Mouse (Mus musculus): ENCODE measurements around the gene Vdr. TPM values are rescaled to one million over a fixed set of nuclear protein-coding genes. Genes with fewer than 3 reads are reported as not detected.

Gene Vdr
- total RNA-seq (2017), result 2.3 and 2.9 TPM in 2 replicates

- no peak for ATAC-seq (replicated peaks in 1 of 2; ENCODE audit: insufficient read depth in 1 of 2, low FRiP score in 2 of 2, low TSS enrichment in 1 of 2, low read depth in 1 of 2, poor library complexity in 2 of 2, severe bottlenecking in 2 of 2)
These were observed at the start of gene Vdr for GRCm38 (mm10) chr15:97910530-97910929. Vdr (minus strand) TSS chr15:97910630.

- ATAC-seq (replicated peaks in 1 of 2; ENCODE audit: insufficient read depth in 1 of 2, low FRiP score in 2 of 2, low TSS enrichment in 1 of 2, low read depth in 1 of 2, poor library complexity in 2 of 2, severe bottlenecking in 2 of 2), result no peak
These were observed 46.0 kb upstream of the Vdr start for GRCm38 (mm10) chr15:97956416-97956815.

- ATAC-seq (replicated peaks in 1 of 2; ENCODE audit: insufficient read depth in 1 of 2, low FRiP score in 2 of 2, low TSS enrichment in 1 of 2, low read depth in 1 of 2, poor library complexity in 2 of 2, severe bottlenecking in 2 of 2), result no peak
These were observed 45.3 kb upstream of the Vdr start for GRCm38 (mm10) chr15:97955742-97956141.

GRCm38 (mm10) chr15:97955286-97955685 lies 44.9 kb upstream of the Vdr start:
- no peak for ATAC-seq (replicated peaks in 1 of 2; ENCODE audit: insufficient read depth in 1 of 2, low FRiP score in 2 of 2, low TSS enrichment in 1 of 2, low read depth in 1 of 2, poor library complexity in 2 of 2, severe bottlenecking in 2 of 2)

DNA sequence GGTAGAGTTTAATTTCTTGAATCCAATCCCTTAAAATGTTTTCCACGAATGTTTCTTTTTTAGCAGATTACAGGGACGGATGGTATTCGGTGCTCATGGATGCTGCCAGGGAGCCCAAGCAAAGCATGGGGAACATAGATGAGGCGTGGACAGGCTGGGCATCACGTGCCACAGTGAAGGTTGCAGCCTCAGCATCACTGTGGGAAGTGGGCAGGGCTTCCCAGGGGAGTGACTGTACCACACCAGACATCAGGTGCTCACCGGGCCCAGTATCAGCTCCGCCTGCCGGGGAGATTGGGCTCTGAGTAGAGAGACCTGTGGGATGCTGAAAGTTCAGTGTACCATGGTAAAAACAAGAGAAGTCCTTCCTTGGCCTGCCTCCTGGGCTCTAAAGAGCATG lies 44.2 kb upstream of the Vdr start:
- no peak for ATAC-seq (replicated peaks in 1 of 2; ENCODE audit: insufficient read depth in 1 of 2, low FRiP score in 2 of 2, low TSS enrichment in 1 of 2, low read depth in 1 of 2, poor library complexity in 2 of 2, severe bottlenecking in 2 of 2)

DNA sequence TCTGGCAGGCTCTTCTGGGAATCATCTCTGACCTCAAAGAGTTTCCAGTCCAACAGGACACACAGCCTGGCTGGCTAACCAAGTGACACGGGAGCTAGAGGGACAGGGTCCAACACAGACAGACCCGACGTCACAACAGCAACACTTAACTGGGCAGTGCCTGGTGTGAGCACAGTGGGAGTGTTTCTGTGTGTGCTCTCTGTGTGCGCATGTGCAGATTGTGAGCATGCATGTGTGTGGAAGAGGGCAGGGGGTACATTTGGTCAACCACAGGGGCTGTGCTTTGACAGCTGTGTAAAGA lies 42.4 kb upstream of the Vdr start:
- no peak for ATAC-seq (replicated peaks in 1 of 2; ENCODE audit: insufficient read depth in 1 of 2, low FRiP score in 2 of 2, low TSS enrichment in 1 of 2, low read depth in 1 of 2, poor library complexity in 2 of 2, severe bottlenecking in 2 of 2)

DNA sequence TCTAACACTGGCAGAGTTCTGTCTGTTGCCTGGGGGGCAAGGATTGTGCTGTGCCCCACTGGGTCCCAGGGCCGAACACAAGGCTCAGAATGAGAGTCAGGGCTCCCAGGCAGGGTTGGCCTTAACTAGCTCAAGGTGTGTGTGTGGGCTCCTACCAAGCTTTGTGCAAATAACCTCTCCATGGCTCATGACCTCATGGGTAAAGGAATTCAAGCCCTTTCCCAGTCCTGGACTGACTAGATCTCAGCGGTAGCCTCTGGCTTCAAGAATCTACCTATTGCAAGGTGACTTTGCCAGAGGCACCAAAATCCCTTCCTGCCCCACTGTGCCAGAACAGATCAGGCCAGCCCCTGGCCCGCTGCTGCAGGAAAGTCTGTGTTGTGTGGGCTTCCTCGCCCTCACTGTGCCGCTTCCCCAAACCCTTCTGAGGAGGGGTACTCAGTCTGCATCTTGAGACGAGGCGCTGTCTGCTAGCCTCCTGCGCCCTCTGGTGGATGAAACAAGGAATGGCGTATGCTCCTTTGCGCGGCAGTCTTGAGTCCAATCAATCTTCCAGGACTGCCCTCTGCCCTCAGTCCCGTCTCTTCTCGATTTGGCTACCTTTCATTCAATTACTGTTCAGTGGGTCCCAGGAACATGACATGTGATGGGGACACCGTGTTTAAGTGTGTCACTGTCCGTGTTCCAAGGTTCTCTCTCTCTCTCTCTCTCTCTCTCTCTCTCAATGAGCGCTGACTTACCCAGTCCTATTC lies 41.9 kb upstream of the Vdr start:
- ATAC-seq (replicated peaks in 1 of 2; ENCODE audit: insufficient read depth in 1 of 2, low FRiP score in 2 of 2, low TSS enrichment in 1 of 2, low read depth in 1 of 2, poor library complexity in 2 of 2, severe bottlenecking in 2 of 2), result peak in 1 of 2 experiments; percentile 60; a peak in 3 of 4 replicates

DNA sequence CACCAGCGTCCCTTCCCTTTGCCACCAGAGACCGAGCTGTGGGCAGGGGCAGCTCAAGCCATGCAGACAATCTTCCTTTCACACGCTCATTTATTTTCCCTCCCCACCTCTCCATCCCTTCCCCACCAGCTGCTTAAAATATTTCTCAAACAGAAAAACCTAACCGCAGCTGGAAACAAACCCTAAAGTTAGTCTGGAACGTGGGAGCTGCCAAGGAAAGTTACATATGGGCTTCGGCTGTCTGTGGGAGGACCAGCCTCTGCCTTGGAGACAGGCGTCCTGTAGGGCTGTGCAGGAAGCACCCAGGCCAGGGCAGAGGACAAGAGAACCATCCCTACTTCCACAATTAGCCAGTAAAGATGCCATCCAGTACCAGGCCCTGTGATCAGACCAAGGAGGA lies 39.8 kb upstream of the Vdr start:
- no peak for ATAC-seq (replicated peaks in 1 of 2; ENCODE audit: insufficient read depth in 1 of 2, low FRiP score in 2 of 2, low TSS enrichment in 1 of 2, low read depth in 1 of 2, poor library complexity in 2 of 2, severe bottlenecking in 2 of 2)

GRCm38 (mm10) chr15:97949706-97950105 lies 39.3 kb upstream of the Vdr start:
- ATAC-seq (replicated peaks in 1 of 2; ENCODE audit: insufficient read depth in 1 of 2, low FRiP score in 2 of 2, low TSS enrichment in 1 of 2, low read depth in 1 of 2, poor library complexity in 2 of 2, severe bottlenecking in 2 of 2), result peak; percentile 70 to 79

- ATAC-seq (replicated peaks in 1 of 2; ENCODE audit: insufficient read depth in 1 of 2, low FRiP score in 2 of 2, low TSS enrichment in 1 of 2, low read depth in 1 of 2, poor library complexity in 2 of 2, severe bottlenecking in 2 of 2), result no peak
These were observed 38.3 kb upstream of the Vdr start for GRCm38 (mm10) chr15:97948720-97949119.

DNA sequence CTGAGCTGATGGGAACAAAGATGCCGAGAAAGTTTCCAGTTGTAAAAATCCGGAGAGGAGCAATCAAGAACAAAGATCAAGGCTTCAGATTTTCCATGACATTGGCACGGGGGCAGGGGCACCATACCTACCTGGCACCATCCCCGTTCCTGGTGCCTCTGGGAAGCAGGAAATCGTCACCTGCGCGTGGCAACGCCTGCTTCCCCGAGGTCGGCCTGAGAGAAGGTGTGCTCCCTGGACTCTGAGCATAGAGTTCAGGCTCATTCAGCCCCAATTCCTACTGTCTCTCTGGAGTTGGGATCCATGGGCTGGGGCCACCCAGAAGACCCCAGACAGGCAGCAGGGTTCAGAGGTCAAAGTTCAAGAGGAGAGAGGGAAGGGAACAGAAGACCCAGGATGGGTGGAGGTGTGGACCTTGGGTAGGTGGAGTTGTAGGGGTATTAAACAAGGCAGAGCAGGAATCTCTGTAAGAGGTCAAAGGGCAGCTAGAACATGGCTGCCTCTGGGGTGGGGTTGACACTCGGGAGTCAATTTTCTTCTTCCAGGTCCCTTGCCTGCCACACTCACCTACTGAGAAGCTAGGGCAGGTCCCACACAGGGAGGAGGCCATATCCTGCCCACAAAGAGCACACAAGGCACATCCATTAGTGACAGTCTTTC lies 35.4 kb upstream of the Vdr start:
- no peak for ATAC-seq (replicated peaks in 1 of 2; ENCODE audit: insufficient read depth in 1 of 2, low FRiP score in 2 of 2, low TSS enrichment in 1 of 2, low read depth in 1 of 2, poor library complexity in 2 of 2, severe bottlenecking in 2 of 2)

DNA sequence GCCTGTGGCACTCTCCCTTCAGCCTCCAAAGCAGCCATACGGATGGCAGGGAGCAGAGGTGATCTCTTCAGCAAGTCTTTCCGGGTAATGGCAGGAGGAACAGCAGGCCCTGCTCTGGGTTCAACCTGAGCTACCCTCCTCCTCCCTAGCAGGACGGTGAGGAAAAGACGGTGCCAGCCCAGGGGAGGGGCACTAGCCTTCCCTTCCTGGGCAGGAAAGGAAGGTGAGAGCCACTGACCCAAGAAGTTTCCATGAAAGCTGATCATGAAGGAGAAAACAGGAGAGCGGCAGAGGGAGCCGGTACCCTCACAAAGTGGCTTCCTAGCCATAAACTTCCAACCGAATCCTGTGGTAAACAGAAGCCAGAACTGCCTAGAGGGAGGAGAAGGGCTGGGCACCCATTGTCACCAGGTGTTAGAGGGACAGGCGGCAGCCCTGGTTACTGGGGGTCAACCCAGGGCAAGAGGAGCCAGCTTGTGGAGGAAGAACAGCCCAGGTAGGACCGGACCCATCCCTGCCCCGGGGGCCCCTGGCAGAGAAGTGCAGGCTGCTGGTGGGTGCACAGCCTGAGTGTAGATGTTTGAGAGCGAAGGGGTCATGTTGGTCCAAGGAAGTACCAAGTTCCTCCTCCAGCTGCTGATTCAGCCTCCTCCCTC lies 34.6 kb upstream of the Vdr start:
- ATAC-seq (replicated peaks in 1 of 2; ENCODE audit: insufficient read depth in 1 of 2, low FRiP score in 2 of 2, low TSS enrichment in 1 of 2, low read depth in 1 of 2, poor library complexity in 2 of 2, severe bottlenecking in 2 of 2), result no peak

DNA sequence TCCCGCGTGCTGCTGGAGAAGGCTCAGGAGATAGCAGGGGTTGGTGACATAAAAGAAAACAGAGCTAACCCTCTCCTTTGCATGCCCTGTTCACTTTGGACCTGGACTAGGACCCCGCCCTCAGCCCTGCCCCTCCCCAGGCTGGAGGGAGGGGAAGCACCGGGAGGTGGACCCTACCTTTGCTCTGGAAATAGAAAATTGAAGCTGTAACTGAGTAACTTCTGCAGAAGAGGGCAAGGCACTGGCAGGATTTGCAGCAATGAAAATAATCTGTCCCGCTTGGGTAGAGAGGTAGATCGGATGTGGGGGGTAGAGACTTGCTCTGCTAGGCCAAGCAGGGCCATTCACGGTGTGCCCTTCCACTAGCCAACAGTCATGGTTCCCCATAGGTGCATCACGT lies 32.9 kb upstream of the Vdr start:
- no peak for ATAC-seq (replicated peaks in 1 of 2; ENCODE audit: insufficient read depth in 1 of 2, low FRiP score in 2 of 2, low TSS enrichment in 1 of 2, low read depth in 1 of 2, poor library complexity in 2 of 2, severe bottlenecking in 2 of 2)

- ATAC-seq (replicated peaks in 1 of 2; ENCODE audit: insufficient read depth in 1 of 2, low FRiP score in 2 of 2, low TSS enrichment in 1 of 2, low read depth in 1 of 2, poor library complexity in 2 of 2, severe bottlenecking in 2 of 2), result no peak
These were observed 32.1 kb upstream of the Vdr start for GRCm38 (mm10) chr15:97942538-97942937.

DNA sequence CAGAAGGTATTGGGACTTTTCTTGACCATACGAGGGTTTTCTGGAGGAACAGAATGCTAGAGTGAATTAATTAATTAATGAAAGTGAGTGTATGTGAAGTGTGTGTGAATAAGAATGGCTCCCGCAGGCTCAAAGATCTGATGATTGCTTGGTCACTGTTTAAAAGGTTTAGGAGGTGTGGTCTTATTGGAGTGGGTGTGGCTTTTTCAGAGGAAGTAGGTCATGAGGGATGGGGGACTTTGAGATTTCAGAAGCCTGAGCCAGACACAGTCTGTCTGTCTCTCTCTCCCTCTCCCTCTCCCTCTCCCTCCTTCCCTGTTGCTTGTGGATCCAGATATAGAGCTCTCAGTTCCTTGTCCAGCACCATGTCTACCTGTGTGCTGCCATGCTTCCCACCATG lies 30.9 kb upstream of the Vdr start:
- ATAC-seq (replicated peaks in 1 of 2; ENCODE audit: insufficient read depth in 1 of 2, low FRiP score in 2 of 2, low TSS enrichment in 1 of 2, low read depth in 1 of 2, poor library complexity in 2 of 2, severe bottlenecking in 2 of 2), result no peak

GRCm38 (mm10) chr15:97940088-97940487 lies 29.7 kb upstream of the Vdr start:
- no peak for ATAC-seq (replicated peaks in 1 of 2; ENCODE audit: insufficient read depth in 1 of 2, low FRiP score in 2 of 2, low TSS enrichment in 1 of 2, low read depth in 1 of 2, poor library complexity in 2 of 2, severe bottlenecking in 2 of 2)

GRCm38 (mm10) chr15:97938580-97938979 lies 28.1 kb upstream of the Vdr start:
- ATAC-seq (replicated peaks in 1 of 2; ENCODE audit: insufficient read depth in 1 of 2, low FRiP score in 2 of 2, low TSS enrichment in 1 of 2, low read depth in 1 of 2, poor library complexity in 2 of 2, severe bottlenecking in 2 of 2), result no peak

DNA sequence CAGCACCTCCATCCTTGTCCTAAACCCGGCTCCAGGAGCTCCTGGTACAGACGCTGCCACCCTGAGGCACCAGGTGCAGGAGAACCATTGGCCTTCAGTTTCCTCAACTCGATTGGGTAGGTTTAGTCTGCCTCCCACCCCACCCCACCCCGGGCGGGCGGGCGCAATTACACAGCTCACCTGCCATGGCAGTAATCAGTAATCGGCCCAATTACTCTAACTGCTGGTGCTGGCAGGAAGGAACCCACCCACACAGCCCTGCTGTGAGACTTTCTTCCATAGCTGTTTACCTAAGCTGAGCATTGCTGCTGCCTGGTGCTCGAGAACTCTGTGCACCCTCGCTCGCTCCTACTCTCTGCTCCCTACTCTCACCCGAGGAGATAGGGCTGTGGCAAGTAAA lies 22.0 kb upstream of the Vdr start:
- ATAC-seq (replicated peaks in 1 of 2; ENCODE audit: insufficient read depth in 1 of 2, low FRiP score in 2 of 2, low TSS enrichment in 1 of 2, low read depth in 1 of 2, poor library complexity in 2 of 2, severe bottlenecking in 2 of 2), result no peak
